Mouse (Mus musculus) adrenal gland, postnatal 25 days (tissue): Measurements from ENCODE around the gene Ttll8. TPM values are rescaled to one million over a fixed set of nuclear protein-coding genes. Genes with fewer than 3 reads are reported as not detected.

Experiments
- DNase-seq: peaks from one replicate; pipeline ENCODE4 v3.0.0; 2021; ENCODE audit warnings: mixed read lengths
- total RNA-seq: library from RNA; stranded (reverse); gene quantifications from 2 replicates; pipeline ENCODE4 v1.2.3, GENCODE M21; 2021

Ttll8 gene
- total RNA-seq, 1 experiment from 2014 or later, result not detected

DNA sequence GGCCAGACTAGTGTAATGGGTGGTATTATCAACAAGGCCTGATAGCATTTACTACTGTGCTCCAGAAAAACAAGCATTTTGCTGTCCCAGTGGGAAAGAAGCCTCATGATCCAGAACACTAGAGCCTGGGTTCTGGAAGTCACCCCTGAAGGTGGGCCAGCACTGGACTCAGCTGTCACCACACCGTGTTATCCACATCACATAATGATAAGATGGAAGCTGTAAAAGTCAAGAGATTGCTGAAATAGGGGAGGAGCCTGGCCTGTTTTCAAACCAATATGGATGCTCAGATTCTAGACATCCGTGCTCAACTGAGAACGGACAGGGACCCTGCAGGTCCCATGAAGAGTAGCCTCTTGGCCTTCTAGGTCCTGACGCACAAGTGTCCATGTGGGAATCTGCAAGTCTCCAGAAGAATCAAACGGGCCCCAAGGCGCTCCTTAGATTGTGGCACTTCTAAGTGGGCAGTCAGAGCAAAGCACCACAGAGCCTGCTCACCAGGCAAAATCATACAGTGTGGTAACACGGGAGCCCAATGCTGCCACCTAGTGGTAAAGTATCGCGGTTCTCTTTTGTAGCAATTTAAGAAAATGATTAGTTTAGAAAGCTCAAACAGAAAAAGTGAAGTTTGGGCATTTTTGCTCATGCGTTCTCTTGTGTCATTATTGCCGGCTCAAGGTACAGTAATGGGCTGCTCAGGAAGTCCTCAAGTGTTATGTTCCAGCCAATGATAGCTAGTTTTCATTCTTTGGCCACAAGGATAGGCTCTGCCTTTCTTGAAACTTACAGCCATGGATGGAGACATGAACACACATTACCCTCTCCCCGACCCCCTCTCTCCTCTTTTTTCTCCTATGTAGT, 32.9 kb downstream of the Ttll8 start:
- peak; percentile 62 for DNase-seq

DNA sequence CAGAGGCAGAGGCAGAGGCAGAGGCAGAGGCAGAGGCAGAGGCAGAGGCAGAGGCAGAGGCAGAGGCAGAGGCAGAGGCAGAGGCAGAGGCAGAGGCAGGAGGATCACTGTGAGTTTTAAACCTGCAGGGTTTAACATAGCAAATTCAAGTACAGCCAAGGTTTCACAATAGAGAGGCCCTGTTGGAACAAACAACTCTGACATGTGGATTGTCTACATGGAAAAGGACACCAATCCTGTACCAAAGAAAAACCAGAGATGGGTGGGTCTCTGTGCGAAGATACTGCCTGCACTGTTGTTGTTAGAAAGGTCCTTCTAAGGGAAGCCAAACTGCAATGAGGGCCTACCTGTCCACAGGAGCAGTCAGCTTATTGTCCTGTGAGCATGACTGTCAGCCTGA, 34.2 kb downstream of the Ttll8 start:
- no peak for DNase-seq

DNA sequence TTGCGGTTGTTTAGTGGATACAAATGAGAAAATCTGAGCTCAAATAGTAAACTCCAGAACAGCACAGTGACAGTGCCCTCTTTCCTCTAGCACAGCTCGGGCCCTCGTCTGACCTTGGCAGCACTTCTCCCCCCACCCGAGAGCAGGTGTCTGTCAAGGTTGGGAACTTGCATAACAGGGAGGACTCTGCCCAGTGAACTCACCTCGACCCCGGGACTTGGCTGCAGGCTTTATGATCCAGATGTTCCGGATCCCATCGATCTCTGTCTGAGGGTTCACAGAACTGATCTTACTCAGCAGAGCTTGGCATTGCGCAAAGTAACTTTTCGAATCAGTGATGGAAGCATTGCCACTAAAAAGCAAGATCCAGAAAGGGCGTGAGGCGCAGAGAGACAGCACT, 34.9 kb downstream of the Ttll8 start:
- peak; percentile 78 for DNase-seq

DNA sequence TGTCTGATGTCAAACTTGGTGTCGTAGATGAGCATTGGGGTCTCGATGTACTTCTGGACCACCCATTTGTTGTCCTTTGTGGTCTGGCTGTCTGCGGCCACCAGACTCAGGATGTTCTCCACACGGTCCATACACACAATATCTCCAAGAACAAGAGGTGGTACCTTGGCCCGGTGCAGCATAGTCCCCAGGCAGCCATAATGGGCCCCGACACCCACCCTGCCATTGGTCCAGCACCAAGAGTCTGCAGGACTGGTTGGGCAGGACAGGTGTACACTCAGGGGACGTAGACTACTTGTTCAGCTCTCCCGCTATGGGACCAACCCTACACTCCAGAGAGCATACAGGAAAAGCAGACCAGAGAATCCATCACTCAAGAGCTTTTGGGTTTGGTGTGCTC, 37.1 kb downstream of the Ttll8 start:
- no peak for DNase-seq

DNA sequence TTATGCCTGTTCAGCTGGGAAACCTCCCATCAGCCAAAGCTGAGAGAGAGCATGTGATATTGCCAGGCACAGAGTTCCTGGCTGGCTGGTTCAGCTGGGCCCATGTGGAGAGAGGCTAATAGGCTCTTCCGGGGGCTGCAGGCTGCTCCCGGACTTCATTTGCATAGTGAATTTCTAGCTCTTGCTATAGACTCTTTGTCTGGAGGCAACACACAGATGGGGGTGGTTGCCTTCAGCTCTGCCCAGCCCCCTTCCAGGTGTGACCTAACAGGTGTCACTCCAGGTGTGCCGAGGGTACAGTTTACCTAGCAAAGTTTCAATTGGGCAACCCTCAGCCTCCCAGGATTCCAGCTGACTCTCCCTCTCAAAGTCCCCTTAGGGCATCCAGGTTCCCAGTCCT, 37.9 kb downstream of the Ttll8 start:
- DNase-seq, result no peak

DNA sequence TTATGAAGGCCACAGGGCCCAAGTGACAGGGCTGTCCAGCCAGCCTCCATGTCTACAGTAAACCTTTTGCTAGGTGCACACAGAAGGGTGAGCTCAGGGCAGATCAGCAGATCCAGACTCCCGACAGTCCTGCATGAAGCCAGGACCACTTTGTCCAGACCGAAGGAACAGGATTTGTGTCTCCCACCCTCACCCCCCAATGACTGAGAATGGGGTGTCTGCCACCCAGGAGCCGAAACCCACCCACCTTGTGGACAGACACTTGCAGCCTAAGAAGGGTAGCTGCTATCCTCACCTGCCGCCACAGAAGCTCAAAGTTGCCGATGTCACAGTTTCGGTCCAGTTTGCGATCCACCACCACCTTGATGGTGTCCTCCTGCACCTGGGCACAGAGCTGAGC, 39.2 kb downstream of the Ttll8 start:
- no peak for DNase-seq

DNA sequence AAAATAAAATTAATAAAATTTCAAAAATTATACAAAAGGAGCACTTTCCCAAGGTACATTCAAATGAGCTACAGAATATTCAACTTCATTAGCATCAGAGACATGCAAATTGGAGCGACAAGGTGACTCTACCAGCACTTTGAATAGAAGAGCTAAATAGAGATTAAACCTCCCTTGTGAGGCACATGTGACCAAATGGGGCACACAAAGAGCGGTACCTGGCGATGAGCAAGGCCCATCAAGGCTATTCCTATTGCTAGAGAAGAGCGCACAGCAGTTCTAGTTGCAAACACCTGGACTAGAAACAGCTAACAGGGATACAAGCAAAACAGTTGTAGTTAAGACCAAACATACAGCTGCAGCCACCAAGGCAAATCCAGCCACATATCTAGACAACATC, 47.9 kb downstream of the Ttll8 start:
- DNase-seq, result no peak

DNA sequence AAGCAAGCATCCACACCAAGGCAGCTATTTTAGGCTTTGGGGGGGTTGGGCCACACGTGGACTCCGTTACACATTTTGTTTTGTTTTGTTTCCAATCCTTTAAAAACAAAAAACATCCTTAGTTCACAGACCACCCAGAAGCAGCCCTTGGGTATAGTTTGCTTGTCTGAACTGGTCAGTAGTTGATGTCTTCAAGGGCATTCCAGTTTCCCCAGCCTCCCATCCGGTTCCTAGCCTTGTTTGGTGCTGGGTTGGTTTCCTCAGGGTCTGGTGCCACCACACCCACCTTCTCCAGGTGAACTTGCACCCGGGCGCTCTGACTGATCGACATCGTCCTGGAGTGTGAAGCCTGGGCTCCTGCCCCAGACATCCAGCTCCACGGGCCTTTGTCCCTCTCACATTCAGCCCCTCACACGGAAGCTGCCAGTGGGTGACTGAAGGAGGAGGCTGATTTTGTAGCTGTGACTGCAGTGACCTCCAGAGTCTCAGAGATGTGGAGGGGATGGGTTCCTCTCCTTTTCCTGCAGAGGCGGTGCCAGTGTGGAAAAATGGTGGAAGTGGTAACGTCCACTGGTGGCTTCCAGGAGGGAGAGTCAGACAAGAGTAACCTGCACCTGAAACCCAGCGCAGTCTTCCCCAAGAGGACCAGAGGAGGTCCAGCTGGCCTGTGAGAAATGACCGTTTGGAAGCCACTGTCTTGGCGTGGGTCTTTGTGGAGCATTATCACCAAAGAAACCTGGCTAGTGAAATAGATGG, 50.0 kb downstream of the Ttll8 start:
- no peak for DNase-seq

DNA sequence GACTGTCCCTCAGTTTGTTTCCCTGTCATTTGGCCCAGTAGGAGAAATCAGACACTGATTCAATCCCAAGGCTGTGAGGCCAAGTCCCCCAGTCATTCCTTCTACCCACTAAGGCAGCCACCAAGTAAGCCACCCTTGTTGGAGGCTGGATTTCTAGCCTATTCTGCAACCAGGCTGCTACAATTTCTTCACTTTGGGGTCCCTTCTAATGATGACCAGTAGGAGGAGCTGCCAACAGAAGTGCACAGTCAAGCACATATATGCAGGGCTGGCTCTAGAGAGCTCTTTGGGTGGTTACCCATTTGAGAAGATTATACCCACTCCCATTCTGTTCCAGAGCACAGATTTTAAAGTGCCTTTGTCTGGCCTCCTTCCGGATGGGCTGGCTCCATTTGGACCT, 51.1 kb downstream of the Ttll8 start:
- DNase-seq, result no peak

DNA sequence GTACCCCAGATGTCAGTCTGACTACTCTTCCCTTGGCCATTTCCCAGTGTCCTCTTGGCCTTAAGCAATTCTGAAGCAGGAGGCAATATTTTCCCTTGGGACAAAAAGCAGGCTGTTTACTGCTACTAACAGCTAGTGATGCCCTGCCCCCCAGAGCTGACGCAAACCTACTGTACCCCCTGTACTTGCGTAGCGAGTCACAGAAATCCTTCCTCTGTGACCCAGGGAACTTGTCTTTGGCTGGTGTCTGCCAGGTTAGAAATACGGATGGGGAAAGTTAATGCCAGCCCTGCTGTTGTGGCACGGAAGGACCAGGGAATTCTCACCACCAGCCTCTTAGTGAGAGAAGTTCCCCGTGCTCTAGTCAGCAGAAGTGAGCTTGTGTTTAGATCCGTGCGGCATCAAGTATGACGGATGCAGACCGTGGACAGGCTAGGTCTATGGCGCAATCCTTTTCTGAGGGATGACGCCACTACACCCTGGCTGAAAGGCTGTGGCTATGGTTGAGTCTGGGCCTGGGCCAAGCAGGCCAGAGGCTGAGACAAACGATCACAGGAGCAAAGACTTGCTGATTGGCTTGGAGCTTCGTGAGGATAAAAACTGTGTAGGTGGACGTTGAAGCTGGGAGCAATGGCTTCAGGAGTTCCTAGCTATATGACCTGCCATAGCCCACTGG, 51.9 kb downstream of the Ttll8 start:
- peak; percentile 64 for DNase-seq

DNA sequence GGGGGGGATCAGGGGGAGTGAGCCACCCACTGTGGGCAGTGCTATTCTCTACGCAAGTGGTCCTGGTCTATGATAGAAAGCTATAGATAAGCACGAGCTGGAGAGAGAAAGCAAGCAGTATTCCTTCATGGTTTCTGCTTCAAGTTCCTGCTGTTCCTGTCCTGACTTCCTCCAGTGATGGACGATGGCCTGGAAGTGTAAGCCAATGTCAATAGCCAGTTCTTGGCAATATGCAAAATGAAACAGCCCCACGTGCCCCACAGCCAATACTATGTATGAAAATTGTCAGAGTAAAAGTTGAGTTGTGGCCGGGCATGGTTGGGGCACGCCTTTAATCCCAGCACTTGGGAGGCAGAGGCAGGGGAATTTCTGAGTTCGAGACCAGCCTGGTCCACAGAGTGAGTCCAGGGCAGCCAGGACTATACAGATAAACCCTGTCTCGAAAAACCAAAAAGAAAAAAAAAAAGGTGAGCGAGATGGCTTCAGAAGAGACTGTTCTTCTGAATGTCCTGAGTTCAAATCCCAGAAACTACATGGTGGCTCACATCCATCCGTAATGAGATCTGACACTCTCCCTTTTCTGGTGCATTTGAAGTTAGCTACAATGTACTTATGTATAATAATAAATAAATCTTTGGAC, 57.8 kb downstream of the Ttll8 start:
- DNase-seq, result no peak

DNA sequence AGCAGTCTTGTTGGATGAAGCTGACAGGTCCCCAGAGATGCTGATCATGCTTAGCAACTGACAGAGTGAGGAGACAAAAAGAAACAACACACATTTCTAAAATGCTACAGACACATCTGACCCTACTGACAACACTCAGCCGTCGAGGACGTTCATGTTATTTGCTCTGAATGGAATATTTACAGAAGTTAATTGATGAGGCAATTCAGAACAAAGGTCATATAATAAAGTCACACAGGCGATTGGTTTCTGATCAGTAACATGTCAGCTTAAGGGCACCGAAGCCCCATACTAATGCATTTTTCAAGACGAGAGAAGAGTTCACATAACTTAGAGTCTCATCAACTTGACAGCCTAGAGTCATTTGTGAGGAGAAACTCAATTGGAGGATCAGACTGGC, 58.3 kb downstream of the Ttll8 start:
- DNase-seq, result no peak

DNA sequence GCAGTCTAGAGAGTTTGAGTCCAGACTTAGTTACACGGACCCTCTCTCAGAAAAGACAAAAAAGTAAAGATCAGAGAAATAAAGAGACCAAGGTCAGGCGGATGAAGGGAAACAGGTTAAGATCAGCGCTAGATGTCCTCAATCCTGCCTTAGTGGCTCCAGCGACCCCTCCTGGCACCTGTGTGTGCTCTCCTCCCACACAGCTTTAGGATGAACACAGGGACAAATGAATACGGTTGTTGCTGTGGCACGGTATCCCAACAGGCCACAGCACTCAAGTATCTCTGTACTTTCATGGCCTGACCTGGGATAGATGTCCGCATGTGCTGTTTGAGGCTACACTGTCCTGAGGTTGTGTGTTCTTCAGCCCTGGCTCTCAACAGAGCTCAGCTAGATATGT, 59.1 kb downstream of the Ttll8 start:
- no peak for DNase-seq

DNA sequence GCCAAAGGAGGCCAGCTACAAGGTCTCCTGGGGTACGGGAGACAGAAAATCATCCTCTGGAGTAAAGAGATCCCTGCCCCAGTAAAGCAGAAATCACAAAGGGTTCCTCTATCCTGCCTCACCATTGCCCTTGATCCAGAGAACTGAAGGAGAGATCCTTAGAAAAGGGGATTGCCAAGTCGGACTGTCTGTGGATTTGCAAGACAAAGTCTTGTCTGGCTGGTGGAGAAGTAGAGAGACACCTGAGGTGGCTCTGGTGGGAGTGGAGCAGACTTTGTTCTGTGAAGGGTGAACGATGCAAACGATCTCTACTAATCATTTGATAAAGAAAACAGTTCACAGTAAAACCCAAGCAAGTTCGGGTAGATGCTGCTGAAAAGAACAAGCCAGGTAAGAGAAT, 61.3 kb downstream of the Ttll8 start:
- DNase-seq, result no peak

DNA sequence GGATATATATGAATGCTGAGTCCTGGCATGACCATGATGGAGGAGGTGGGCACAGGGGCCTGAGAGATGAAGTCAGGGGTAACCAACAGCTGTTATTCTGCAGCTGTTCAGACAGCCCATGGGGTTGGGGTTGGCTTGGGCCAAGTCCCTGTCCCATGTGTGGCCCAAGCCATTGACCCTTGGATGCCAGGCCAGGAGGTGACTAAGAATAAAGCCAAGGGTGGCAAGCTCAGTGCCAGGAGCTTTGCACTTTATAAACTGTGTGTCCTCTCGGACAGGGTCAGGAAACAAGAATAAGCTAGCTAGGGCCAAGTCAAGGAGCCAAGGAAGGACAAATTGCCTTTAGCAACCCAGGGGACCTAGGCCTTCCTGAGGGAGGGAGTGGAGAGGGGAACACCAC, 62.0 kb downstream of the Ttll8 start:
- no peak for DNase-seq

DNA sequence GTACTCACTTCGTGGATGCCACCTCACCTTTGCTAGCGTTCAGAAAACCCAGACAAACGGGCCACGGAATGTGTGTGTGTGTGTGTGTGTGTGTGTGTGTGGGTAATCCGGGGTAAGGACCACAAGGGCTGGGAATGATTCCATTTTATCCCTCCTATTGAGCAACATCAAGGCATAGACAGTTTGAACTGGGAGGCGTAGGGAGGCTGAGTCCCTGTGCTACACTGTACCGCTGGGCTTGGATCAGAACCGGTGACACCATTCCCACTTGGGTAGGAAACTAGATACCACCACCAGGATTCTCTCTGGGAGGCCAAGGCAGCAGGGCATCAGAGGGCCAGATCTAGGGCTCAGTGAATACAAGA, 62.6 kb downstream of the Ttll8 start:
- no peak for DNase-seq

DNA sequence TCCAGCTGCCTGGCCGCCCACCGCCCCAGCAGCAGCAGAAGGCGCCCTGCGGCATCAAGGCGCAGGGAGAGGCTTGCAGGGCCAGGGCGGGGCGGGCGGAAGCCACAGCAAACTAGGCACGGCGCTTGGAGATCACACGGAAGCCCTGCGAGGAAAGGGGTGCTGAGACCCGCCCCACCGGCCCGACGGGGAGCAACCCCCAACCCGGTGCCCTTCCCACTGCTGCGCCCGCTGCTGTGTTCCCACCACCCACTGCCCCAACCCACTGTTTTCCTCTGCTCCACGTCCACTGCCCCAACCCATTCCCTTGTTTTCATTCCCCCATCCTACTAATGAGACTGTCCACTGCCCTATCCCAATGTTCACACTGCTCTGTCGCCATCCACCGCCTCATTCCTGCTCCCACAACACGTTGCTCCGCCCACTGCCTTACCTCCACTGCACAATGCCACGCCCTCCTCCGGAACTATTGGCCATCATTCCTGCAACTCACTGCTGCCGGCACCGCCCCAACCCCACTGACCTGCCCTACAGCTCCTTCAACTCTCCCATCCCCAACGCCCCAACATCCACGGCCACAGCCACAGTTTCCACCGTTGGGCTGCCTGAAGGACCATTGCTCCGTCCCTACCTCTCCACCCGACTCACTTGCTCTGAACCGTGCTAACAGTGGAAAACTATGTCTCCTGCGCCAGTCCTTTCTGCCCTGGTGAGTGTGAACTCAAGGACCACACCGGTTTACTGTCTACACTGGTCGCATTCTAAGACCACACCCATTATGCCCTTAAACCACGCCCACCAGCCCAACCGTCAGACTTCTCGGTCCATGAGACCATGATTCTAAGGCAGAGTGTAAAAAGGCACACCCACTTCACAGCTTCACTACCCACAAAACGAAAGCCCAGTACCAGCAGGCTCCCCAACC, 63.2 kb downstream of the Ttll8 start:
- peak; percentile 86 for DNase-seq

DNA sequence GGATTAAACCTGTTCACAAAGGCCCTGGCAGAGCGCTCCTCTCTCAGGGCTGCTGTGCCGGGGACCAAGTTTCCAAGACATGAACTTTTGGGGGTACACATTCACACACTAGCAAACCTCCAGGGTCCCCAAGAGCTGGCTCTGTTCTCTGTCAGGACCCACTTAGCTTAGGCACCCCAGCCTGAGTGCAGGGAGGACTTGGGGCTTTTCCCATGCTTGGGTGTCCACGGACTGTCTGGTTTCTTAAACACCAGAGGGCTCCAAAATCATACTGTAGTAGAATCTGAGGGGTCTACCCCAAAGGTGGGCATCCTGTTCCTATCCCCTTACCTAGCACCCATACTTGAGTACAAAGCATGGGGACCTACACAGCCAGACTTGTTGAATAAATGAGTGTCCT, 64.2 kb downstream of the Ttll8 start:
- DNase-seq, result no peak

DNA sequence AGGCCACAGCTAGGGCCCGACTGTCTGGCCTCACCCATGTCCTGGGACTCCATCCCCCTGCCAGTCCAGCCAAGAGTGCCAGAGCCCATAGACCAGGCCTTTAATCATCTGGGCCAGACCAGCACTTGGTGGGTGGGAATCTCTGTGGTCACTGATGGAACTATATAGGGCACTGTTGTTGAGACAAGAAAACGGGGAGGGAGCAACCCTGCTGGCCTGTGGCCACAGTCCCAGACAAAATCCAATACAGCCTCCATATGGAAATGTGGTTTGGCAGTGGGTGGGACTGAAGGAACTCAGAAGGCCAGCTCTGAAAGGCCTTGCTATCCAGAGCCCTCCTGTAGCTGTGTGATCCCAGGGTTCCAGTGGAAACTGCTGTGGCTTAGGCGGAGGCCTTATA, 65.2 kb downstream of the Ttll8 start:
- no peak for DNase-seq

DNA sequence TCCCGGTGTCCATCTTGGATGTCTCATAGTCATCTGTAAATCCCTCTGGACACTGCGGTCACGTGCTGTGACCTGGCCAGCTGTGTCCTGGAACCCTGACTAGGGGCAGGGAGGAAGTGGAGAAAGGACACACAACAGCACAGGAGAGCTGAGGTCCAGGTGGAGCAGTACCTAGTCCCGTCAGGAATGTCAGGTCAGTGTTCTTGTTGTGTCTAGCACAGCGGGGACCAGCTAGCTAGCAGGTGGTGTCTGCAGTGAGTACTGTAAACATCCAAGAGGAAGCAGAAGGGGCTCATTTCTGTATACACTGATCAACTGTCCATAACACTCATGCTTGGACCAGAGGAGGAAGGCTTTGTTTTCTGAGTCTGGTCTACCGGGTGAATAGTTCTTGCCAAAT, 68.8 kb downstream of the Ttll8 start:
- no peak for DNase-seq

DNA sequence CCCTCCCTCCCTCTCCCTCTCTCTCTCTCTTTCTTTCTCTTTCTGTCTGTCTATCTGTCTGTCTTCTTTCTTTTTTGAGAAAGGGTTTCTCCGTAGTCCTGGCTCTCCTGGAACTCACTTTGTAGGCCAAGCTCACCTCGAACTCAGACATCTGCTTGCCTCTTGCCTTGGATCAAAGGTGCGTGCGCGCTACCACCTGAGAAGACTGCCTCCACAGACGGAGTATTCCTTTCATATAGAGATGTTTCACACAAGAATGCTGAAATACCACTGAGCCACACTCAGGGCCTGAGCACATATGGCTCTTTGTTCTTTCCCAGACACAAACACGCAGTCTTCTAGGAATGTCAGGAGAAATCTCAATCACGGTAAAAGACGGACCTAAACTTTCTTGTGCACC, 70.9 kb downstream of the Ttll8 start:
- DNase-seq, result no peak

DNA sequence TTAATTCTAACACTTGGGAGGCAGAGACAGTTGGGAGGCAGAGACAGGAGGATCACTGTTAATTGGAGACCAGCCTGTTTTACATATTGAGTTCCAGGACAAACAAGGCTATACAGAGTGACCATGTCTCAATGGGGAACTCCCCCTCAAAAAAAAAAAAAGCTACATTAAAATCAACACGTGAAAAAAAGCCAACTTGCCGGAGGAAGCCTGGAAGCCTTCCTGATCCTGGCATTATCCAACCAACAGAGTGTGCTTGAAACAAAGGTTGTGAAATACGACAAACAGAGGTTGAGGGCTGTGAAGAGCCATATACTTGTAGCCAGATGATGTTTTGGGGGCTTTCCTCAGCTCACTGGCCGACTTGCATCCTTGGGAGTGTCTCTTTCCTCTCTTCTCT, 71.4 kb downstream of the Ttll8 start:
- no peak for DNase-seq
